Mouse (Mus musculus): ENCODE measurements around the gene Pear1. TPM values are rescaled to one million over a fixed set of nuclear protein-coding genes. Genes with fewer than 3 reads are reported as not detected.
A peak's percentile ranks its signal among the peaks of the same experiment; 100 is the strongest.

Gene Pear1
- total RNA-seq, 2 experiments from 2014 or later: 9.2 to 13.1 TPM

DNA sequence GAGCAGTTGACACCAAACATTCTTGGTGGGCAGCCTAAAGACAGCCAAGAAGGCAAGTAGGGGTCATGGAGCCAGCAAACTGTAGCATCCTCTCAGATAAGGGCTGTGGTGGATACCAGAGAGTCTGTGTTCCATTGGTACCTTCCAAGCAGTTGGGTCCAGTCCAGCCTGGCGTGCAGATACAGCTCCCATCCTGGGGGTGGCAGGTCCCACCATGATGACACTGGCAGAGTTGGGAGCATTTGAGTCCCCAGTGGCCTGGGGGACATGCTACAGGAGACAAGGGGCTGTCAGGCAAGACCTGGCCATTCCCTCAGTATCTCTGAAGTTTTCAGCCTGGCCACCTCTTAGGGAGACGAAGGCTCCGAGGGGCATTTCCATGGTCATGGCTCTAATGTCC is 71.5 kb downstream of the Pear1 start:
- TF ChIP-seq CTCF (conservative IDR thresholded peaks at IDR 0.05): no peak
- H3K27ac ChIP-seq: no peak overlapping the region
- DNase-seq (ENCODE audit: low spot score in 2 of 2): no peak
- H3K4me3 ChIP-seq: no peak overlapping the region

DNA sequence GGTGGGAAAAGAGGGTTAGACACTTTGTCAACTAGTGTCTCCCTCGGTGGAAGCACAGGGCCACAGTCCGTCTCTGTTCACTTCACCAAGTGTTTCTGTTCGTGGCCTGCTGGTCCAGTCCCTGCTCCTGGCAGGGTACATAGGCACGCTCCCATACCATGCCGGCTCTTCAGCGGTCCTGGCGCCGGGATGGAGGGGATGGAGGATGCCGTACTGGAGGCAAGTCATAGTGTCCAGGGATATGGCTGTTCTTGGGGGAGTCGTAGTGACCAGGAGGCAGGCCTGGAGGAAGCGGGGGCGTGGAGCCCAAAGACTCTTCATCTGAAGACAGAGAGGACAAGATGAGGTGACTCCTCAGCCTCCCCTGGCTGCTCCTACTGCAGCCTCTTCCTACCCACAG is 74.1 kb downstream of the Pear1 start:
- Histone ChIP-seq H3K4me3 (no peak overlapping the region), H3K27ac (no peak overlapping the region)
- no peak for DNase-seq (ENCODE audit: low spot score in 2 of 2)

GRCm38 (mm10) chr3:87749036-87749435 is 75.1 kb downstream of the Pear1 start:
- peak; percentile 49 to 66 for DNase-seq (ENCODE audit: low spot score in 2 of 2)
- TF ChIP-seq CTCF (conservative IDR thresholded peaks at IDR 0.05): peak; percentile 88
- Histone ChIP-seq H3K4me3 (no peak overlapping the region), H3K27ac (no peak overlapping the region)

More for the DNA sequence above, 74.1 kb downstream of the Pear1 start:
- TF ChIP-seq CTCF (conservative IDR thresholded peaks at IDR 0.05): no peak

GRCm38 (mm10) chr3:87748431-87748830 is 75.7 kb downstream of the Pear1 start, which contains the start of gene Lrrc71:
TSS of gene Lrrc71 (minus strand) at chr3:87748625.
- Histone ChIP-seq H3K27ac (no peak within 1 kb of the TSS), H3K4me3 (no peak within 1 kb of the TSS)
- DNase-seq (ENCODE audit: low spot score in 2 of 2): no peak
- no peak for TF ChIP-seq CTCF (conservative IDR thresholded peaks at IDR 0.05)

DNA sequence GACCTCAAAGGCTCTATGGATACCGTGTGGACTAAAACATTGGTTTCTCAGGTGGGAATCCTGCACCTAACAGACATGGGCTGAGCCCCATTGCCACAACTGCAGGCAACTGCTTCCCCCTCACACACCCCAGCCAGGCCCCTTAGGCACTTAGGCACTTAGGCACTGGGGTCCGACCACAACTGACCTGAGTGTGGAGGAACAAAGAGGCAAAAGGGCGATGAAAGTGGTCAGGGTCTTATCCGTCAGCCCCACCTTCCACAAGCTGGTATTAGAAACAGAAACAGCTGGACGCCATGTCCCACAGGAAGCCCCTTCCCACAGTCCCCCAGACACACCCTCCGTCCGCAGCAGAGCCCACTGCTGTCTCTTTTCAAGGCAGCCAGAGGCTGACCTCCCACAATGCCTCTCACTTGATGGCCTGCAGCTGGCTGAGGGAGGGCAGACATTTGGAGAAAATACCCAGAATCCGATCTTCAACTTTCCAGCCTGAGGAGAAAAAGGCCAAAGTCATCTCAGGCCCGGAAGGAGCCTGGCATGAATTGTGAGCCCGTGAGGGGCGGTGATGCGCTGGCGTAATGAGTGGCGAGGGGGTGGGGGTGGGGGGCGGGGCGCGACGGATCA is 79.0 kb downstream of the Pear1 start:
- TF ChIP-seq CTCF (conservative IDR thresholded peaks at IDR 0.05): no peak
- no peak overlapping the region for H3K27ac ChIP-seq
- no peak for DNase-seq (ENCODE audit: low spot score in 2 of 2)
- no peak overlapping the region for H3K4me3 ChIP-seq

- no peak for TF ChIP-seq CTCF (conservative IDR thresholded peaks at IDR 0.05)
- H3K4me3 ChIP-seq: no peak overlapping the region
- H3K27ac ChIP-seq: no peak overlapping the region
- no peak for DNase-seq (ENCODE audit: low spot score in 2 of 2)
Observed at GRCm38 (mm10) chr3:87743927-87744326, 80.2 kb downstream of the Pear1 start.

- Histone ChIP-seq H3K4me3 (no peak overlapping the region), H3K27ac (no peak overlapping the region)
- no peak for DNase-seq (ENCODE audit: low spot score in 2 of 2)
- no peak for TF ChIP-seq CTCF (conservative IDR thresholded peaks at IDR 0.05)
Observed at GRCm38 (mm10) chr3:87742735-87743134, 81.4 kb downstream of the Pear1 start.

GRCm38 (mm10) chr3:87742013-87742412 is 82.1 kb downstream of the Pear1 start:
- DNase-seq (ENCODE audit: low spot score in 2 of 2): no peak

DNA sequence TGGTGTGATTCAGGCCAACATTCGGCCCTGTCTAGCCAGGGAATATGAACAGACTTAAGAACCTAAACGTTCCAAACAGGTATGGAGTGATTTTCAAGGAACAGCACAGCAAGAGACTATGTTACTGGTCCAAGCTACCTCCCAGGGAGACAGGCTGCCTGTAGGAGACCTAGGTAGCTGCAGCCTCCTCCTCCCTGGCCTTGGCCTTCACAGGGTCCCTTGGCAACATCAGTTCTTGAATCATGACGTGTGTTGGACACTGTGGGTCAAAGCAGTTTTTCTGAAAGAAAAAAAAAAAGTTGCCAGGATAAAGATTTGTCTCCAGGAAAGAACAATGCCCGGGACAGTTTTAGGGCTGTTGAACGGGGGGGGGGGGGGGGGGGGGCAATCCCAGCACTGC is 85.2 kb downstream of the Pear1 start:
- Histone ChIP-seq H3K27ac (no peak overlapping the region), H3K4me3 (no peak overlapping the region)
- no peak for DNase-seq (ENCODE audit: low spot score in 2 of 2)
- TF ChIP-seq CTCF (conservative IDR thresholded peaks at IDR 0.05): no peak

More at GRCm38 (mm10) chr3:87742013-87742412, 82.1 kb downstream of the Pear1 start:
- Histone ChIP-seq H3K4me3 (no peak overlapping the region), H3K27ac (no peak overlapping the region)
- no peak for TF ChIP-seq CTCF (conservative IDR thresholded peaks at IDR 0.05)

- no peak for DNase-seq (ENCODE audit: low spot score in 2 of 2)
- no peak overlapping the region for H3K27ac ChIP-seq
- H3K4me3 ChIP-seq: no peak overlapping the region
- TF ChIP-seq CTCF (conservative IDR thresholded peaks at IDR 0.05): no peak
Observed at GRCm38 (mm10) chr3:87735335-87735734, 88.8 kb downstream of the Pear1 start.

DNA sequence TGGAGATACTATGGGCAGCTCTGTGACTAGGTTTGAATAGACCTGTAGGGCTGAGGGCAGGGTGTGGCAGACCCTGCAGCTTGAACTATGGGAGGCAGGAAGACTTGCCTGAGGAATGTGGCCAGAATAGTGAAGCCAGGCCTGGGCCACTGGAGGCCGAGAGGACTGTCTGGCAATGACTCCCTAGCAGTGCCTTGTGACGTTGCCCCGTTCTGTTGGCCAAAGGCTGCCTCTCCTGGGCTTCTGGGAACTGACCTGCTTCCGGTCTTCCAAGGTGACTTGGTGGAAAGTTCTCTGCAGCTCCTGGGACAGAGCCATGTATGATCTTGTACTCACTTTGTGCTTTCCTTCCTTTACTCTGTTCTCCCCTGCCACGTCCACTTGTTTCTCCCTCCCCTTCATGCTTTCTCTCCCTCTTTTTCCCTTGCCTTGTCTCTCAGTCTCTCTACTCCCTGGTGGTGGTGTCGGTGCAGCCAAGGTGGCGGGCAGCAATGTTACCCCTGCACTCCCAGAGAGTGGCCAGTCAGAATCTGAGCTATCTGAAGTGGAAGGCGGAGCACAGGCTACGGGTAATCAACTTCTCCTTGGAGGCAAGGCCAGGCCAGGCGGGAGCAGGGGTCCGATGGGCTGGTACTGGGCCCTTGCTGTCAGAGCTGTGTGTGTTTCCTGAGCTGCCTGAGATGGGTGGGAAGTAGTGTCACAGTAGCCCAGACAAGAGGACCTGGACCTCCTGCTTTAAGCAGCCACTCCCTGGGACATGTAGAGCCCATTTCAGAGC is 89.9 kb downstream of the Pear1 start:
- Histone ChIP-seq H3K4me3 (no peak overlapping the region), H3K27ac (no peak overlapping the region)
- TF ChIP-seq CTCF (conservative IDR thresholded peaks at IDR 0.05): no peak
- DNase-seq (ENCODE audit: low spot score in 2 of 2): no peak

- no peak for TF ChIP-seq CTCF (conservative IDR thresholded peaks at IDR 0.05)
- no peak overlapping the region for H3K27ac ChIP-seq
- DNase-seq (ENCODE audit: low spot score in 2 of 2): no peak
- H3K4me3 ChIP-seq: no peak overlapping the region
Observed at GRCm38 (mm10) chr3:87733098-87733497, 91.0 kb downstream of the Pear1 start.

DNA sequence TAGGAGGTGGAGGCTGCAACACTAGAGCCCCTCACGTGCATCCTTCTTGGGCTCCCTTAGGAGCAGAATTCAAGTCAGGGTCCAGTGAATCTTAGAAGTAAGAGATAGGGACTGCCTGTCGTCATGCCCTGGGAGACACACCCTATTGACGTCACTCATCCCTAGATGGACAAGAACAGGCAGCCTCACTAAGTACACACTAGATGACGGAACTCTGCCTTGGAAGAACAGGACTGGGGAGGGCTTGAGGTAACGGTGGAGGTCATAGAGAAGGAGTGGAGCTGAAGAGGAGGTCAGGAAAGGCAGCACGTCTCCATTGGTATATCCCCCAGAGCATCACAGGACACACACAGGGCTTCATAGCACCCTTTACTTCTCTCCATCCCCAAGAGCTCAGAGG is 95.4 kb downstream of the Pear1 start:
- DNase-seq (ENCODE audit: low spot score in 2 of 2): no peak
- no peak overlapping the region for H3K27ac ChIP-seq
- H3K4me3 ChIP-seq: no peak overlapping the region
- no peak for TF ChIP-seq CTCF (conservative IDR thresholded peaks at IDR 0.05)

GRCm38 (mm10) chr3:87726191-87726590 is 97.9 kb downstream of the Pear1 start:
- TF ChIP-seq CTCF (conservative IDR thresholded peaks at IDR 0.05): no peak
- no peak overlapping the region for H3K4me3 ChIP-seq
- H3K27ac ChIP-seq: no peak overlapping the region
- DNase-seq (ENCODE audit: low spot score in 2 of 2): no peak
